Comparison of ENCODE assay signal across 7 mouse cellular contexts in the genomic region with DNA sequence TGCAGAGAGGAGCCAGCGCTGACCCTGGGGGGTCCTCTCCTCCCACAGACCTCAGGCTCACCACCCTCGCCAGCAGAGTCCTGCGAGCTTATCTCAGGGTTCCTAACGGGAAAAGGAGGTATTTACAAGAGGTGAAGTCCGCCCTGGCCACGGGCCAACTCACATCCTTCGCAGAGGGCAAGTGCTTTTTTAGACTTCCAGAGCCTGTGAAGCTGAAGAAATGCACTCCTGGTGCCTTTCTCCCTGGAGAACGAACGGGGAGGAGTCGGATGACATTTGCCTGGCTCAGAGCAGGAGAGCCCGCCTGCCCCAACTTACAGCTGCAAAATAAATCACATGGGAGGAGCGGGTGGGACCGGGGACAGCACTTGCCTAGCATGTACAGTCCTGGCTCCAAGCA. TPM values are rescaled to one million over a fixed set of nuclear protein-coding genes. Genes with fewer than 3 reads are reported as not detected.
A peak's percentile ranks its signal among the peaks of the same experiment; 100 is the strongest.
DNase-seq lines count a peak whose midpoint lies in the region.

No protein-coding gene starts in this region.

- peak; percentile 19 for DNase-seq in urinary bladder, postnatal 25 days (ENCODE audit: low spot score)
- DNase-seq in urinary bladder, postnatal 4 days (ENCODE audit: low spot score in 2 of 2) = no peak
- DNase-seq in heart, adult 9 months (ENCODE audit: low spot score in 2 of 2) = peak; percentile 61 to 73
- peak; percentile 63 for DNase-seq in kidney, postnatal 14 days
- no peak for DNase-seq in thymus, postnatal 36 days
- no peak for DNase-seq in left cerebral cortex, adult 8-10 months (ENCODE audit: low spot score in 2 of 2)
- DNase-seq in frontal cortex, postnatal 10 days (ENCODE audit: low spot score in 2 of 2) = no peak

RNA-seq across cellular contexts. Expression of gene Foxf1, which starts 56.4 kb away (rescaled TPM):
- 1 to 10 TPM in 2 of 4 experiments, under 1 TPM in 2; 0.54 to 1.6 (median 0.84) TPM for total RNA-seq in left cerebral cortex, adult 8-10 months (2022)

Comparison
In these comparisons a context has a peak if more than half of its experiments do, and no peak if none do; other contexts are left out.
1. DNase-seq: peak in urinary bladder, postnatal 25 days (single experiment), heart, adult 9 months (2 of 2) and kidney, postnatal 14 days (single experiment); none in urinary bladder, postnatal 4 days (0 of 2), thymus, postnatal 36 days (0 of 2), left cerebral cortex, adult 8-10 months (0 of 2) and frontal cortex, postnatal 10 days (0 of 2).